Mouse (Mus musculus): ENCODE measurements around the gene Gm49378.

Gene Gm49378

DNA sequence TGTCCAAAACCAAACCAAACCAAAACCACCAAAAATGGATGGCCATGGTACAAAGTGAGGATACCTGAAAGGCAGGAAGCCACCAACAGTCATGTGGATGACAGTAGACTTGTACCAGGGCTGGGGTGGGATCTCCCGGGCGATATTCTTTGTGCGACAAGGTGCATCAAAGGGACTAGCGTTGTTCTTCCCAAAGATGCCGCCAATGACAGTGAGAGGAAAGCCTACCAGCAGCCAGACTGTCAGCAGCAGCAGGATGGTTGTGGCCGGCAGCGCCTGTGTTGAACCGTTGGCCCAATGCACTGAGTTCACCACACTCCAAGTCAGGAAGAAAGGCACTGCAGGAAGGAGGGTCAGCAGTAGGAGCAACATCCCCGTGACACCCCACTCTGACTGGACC, at the start of gene Gm49378:
Gene Gm49378 (minus strand): TSS at position 101 of the 400 bp plus-strand sequence.
- DNase-seq (ENCODE audit: extremely low read depth, low read depth, low spot score), result no peak

- no peak for DNase-seq (ENCODE audit: extremely low read depth, low read depth, low spot score)
Measured at GRCm38 (mm10) chr14:55682118-55682493, 44.4 kb upstream of the Gm49378 start.

GRCm38 (mm10) chr14:55681160-55682117, 43.7 kb upstream of the Gm49378 start, which contains the start of gene Tinf2:
Gene Tinf2, minus strand, starts transcription at chr14:55681820.
- DNase-seq (ENCODE audit: extremely low read depth, low read depth, low spot score), result peak; percentile 54

GRCm38 (mm10) chr14:55677615-55678014, 39.9 kb upstream of the Gm49378 start:
- no peak for DNase-seq (ENCODE audit: extremely low read depth, low read depth, low spot score)

DNA sequence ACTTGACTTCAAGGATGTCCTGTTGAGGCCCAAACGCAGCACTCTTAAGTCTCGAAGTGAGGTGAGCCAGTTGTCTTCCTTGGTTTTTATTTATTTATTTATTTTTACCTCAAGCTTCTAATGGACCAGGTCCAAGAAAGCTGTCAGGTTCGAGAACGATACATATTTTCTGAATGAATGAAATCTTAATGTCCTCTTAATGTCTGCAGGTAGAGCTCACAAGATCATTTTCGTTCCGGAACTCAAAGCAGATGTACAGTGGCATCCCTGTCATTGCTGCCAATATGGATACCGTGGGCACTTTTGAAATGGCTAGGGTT, 35.0 kb upstream of the Gm49378 start:
- no peak for DNase-seq (ENCODE audit: extremely low read depth, low read depth, low spot score)

DNA sequence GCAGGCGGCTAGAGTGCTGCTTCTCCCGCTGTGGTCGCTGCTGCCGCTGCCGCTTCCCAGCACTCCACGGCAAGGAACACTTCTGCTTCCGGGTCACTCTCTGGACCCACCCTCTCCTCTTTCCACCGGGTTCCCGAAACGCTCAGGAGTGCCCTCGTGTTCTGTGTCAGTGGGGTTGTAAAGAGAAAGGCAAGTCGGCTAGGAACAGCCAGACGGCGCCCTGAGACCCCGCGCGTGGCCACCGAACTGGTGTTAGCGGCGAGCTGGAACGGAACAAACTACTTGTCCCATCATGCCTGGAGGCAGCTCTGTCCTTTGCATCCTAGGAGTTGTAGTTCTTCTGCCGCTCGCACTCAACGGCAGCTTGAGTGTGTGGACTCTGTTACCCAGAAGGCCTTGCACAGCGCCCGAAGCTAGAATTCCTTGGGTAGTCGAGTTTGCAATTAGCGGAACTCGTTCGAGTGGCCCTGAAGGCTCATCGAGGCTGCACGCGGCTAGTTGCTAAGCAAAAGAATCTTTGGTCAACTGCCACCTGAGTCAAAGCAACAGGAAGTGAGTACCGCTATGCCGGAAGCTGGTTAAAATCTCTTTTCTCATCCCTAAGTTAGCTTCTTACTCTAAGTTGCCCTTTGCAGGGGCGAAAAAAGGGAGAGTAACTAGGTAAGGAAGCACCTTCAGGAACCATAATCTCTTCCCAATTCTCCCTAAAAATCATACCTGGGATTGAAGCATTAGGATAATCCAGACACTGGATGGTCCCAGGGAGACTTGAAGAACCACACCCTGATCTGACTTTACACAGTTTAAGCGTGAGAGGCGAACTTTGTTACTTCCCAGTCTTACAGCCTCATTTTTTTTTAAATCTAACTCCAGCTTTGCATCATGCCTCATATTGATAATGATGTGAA, 34.4 kb upstream of the Gm49378 start, which contains the start of the genes Gmpr2 and Nedd8:
Gene Gmpr2 (plus strand): TSS at position 109 of the 908 bp plus-strand sequence.
Gene Nedd8 (minus strand): TSS at position 292 of the 908 bp plus-strand sequence.
- DNase-seq (ENCODE audit: extremely low read depth, low read depth, low spot score), result peak; percentile 97

- DNase-seq (ENCODE audit: extremely low read depth, low read depth, low spot score), result no peak
Measured at GRCm38 (mm10) chr14:55671486-55671832, 33.8 kb upstream of the Gm49378 start.

DNA sequence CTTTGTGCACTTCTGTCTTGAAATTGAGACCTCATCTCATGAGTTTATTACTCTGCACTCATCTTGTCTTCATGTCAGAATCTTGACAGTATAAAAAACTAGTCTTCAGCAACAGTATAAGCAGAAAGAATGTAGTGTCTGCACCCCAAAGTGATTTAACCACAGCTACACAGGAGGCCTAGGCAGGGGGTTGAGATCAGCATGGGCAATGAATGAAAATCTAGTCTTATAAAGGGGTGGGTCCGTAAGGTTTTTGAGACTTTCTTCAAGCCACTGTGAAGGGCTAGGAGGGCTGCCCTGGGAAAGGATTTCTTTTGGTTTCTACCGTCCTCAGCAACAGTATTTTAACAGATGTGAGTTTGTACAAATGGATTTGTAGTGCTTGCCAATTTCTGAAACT, 22.9 kb upstream of the Gm49378 start:
- DNase-seq (ENCODE audit: extremely low read depth, low read depth, low spot score), result no peak

DNA sequence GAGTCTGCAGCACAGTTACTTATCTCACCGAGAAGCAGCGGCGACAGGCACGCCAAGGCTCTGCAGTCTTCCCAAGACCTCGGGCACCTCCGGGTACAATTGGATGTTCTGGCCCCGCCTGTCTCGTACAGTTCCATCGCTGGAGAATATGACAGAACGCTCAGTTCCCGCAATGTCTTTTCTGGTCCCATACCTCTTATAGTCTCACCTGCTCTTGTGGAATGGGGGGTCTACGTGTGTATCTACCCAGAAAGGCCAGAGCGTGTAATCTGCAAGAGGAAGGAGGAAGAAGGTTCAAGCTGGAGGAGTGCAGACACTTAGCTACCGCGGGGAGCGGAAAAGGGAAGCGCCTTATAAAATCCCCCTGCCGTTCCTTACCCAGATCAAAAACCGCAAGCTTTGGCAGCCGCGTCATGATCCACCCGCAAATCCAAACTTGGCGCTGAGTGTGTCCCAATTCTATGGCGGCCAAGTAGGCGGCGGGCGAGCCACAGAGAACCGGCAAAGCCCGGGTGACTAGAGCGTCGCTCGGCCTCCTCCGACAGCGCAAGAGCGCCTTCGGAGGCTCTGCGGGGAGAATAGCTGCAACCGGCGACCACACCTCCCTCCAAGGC, 22.4 kb upstream of the Gm49378 start, which contains the start of gene Mdp1:
Gene Mdp1 (minus strand): TSS at position 549 of the 614 bp plus-strand sequence.
- DNase-seq (ENCODE audit: extremely low read depth, low read depth, low spot score), result no peak

DNA sequence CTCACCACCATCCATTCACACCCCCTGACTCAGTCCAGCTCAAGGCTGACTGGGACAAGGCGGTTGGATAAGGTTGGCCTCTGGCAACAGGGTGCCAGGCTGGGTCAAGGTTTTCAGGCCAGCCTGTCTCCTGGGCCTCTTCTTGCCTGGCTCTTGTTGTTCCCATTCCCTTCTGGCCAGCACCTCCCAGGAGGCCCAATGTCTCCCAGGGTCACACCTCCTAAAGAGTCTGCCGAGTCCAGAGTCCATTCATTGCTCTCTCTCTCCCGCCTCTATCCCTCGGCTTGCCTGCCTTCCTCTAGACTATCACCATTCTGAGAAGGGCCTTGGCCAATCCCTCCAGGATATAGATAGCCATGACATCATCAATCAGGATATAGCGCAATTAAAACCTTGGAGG, 20.3 kb upstream of the Gm49378 start:
- no peak for DNase-seq (ENCODE audit: extremely low read depth, low read depth, low spot score)

DNA sequence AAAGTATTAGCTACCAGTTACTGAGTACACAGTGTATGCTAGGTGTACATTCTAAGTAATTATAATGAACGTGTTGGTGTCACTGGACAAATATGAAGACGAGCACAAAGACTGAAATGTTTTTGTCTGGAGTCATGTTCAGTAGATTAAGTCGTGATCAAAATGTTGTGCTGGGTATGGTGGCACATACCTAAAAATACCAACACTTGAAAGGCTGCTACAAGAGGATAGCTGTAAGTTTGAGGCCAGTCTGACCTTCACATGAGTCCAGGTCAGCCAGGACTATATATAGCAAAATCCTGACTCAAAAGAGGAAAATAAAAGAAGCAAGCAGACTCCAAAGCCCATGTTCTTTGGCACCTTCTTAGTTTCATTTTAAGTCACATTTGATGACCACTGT, 19.2 kb upstream of the Gm49378 start:
- no peak for DNase-seq (ENCODE audit: extremely low read depth, low read depth, low spot score)

GRCm38 (mm10) chr14:55651528-55651927, 13.8 kb upstream of the Gm49378 start:
- DNase-seq (ENCODE audit: extremely low read depth, low read depth, low spot score), result no peak

GRCm38 (mm10) chr14:55649884-55650283, 12.2 kb upstream of the Gm49378 start, which contains the start of gene Tssk4:
Gene Tssk4, plus strand, starts transcription at chr14:55650184.
- DNase-seq (ENCODE audit: extremely low read depth, low read depth, low spot score), result no peak

- no peak for DNase-seq (ENCODE audit: extremely low read depth, low read depth, low spot score)
Measured at GRCm38 (mm10) chr14:55644261-55644888, 6.7 kb upstream of the Gm49378 start.

DNA sequence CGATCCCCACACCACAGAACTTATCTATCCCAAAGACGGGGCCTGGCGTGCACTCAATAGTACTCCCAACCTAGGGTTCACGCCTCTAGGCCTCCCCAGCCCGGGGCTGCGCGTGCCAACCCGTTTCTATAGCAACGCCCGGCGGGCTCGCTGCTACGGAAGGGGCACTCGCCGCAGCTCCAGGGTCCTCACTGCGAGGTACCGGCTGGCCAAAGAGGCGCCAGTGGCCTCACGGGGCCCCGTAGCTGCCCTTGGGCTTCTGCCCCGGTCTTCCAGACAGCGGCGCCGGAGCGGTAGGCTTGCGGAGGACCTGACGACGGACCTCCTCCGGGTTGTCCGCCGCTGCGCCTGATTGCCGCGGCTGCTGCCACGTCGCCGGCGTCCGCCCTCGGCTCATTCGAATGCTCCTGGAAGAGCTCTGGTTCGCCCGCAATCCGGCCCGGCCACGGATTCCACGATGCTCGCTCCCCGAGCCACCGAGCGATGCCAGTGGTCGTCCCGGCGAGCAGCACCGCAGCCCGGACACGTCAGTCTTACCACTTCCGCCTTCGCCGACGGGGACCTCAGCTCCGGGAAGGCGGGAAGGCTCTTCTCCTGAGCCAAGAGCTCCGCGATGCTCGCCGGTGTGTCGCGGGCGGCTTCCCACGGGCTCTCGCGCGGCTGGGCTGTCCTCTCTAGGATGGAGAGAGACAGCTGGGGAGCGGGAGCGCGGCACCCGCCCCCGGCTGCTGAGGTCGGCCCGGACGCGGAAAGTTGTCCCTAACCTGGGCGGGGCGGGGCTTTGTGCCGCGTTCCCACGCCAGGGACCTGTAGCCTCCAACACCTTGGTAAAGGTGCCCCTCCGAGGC, 5.6 kb upstream of the Gm49378 start, which contains the start of gene Tm9sf1:
Gene Tm9sf1 (minus strand): TSS at position 747 of the 848 bp plus-strand sequence.
- DNase-seq (ENCODE audit: extremely low read depth, low read depth, low spot score), result no peak

GRCm38 (mm10) chr14:55642679-55643059, 5.0 kb upstream of the Gm49378 start:
- no peak for DNase-seq (ENCODE audit: extremely low read depth, low read depth, low spot score)

DNA sequence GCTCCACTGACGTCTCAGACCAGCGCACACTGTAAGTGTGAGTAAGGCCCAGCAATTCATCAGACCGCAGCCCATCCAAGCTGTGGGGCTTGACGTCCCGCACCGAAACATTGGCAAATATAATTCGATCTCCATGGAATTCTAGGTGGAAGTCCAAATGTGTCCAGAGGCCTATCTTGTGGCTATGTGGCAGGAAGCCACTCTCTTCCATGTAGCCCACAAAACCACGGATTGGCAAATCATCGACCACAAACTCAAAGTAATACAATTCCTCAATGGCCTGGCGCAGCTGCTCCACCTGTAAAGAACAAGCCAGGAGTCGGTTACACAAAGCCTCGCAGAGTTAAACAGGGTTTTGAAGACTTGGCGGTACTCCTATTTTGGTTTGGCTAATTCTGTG, 3.6 kb upstream of the Gm49378 start:
- DNase-seq (ENCODE audit: extremely low read depth, low read depth, low spot score), result no peak

DNA sequence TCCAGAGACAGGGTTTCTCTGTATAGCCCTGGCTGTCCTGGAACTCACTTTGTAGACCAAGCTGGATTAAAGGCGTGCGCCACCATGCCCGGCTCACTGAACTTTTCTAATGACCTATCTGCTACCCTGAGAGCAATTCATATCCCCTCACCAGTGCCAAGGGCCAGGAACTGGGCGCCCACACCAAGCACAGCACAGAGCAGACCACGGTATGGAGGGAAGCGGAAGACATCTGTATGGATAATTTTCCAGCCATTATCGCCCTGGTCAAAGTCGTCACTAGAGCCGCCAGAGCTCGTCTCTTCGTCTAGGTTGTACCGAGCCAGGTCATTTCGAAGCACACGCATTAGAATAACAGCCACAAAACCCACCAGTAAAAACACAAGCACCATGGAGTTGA, 3.1 kb upstream of the Gm49378 start:
- no peak for DNase-seq (ENCODE audit: extremely low read depth, low read depth, low spot score)

GRCm38 (mm10) chr14:55635523-55636007, 2.1 kb downstream of the Gm49378 start, which contains the start of gene Ipo4:
Gene Ipo4, minus strand, starts transcription at chr14:55635957.
- no peak for DNase-seq (ENCODE audit: extremely low read depth, low read depth, low spot score)

All from fat pad, adult 2 months (tissue).